Mouse (Mus musculus): ENCODE results near the gene Srgap2. TPM values are rescaled to one million over a fixed set of nuclear protein-coding genes. Genes with fewer than 3 reads are reported as not detected.

Gene Srgap2
- polyA plus RNA-seq, 1 experiment: 83.8 TPM

DNA sequence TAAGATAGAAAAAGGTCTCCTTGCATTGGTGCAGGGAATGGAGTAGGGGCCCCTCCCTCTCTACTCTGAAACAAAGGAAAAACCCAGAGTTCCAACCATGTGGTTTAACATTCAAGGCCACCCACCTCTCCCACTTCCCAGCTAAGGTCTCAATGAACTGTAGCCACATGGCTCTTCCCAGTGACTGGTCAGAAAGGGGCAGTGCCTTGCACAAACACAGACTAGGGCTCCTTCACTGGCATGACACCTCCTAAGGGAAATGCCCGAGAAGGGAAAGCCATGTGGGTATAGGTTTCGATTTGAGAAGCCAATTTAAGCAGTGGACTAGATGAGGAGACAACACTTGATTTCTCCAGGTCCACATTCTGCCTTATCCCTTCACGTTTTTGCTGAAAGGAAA is 3.4 kb downstream of the Srgap2 start:
- H3K27ac ChIP-seq (ENCODE audit: insufficient read depth, low read length): no peak overlapping the region
- H3K9ac ChIP-seq (ENCODE audit: low read depth, poor library complexity, severe bottlenecking): no peak overlapping the region

DNA sequence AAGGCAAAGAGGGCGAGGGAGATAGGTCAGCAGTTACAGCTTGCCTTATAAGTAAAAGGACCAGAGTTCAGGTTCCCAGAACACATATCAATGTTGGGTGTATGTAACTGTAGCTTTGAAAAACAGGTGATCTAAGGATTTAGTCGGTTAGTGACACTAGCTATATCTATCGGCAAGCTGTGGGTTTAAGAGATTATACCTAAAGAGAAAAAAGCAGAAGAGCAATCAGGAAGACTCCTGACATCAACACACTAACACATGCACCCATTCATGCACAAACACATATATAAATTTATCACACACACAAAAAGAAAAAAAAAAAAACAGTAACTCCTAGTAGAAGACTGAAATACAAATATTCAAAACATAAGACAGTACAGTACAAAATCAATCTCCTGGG is 10.6 kb downstream of the Srgap2 start:
- Histone ChIP-seq H3K4me1 (ENCODE audit: control insufficient read depth, insufficient read depth, low read length) (peaks cover 1% of the 10 kb centered on the region), H3K27me3 (ENCODE audit: control insufficient read depth, insufficient read depth, low read length, poor library complexity, severe bottlenecking) (no peaks in the 10 kb centered on the region), H3K4me3 (ENCODE audit: low read depth, low read length) (no peak overlapping the region), H3K27ac (ENCODE audit: insufficient read depth, low read length) (no peak overlapping the region), H3K9ac (ENCODE audit: low read depth, poor library complexity, severe bottlenecking) (no peak overlapping the region), H3K36me3 (ENCODE audit: control insufficient read depth, insufficient read depth, low read length, poor library complexity, severe bottlenecking) (0 out of 2 replicates have a peak, but pooled peaks cover 2% of the 10 kb centered on the region), H3K9me3 (replicated peaks; ENCODE audit: control insufficient read depth, insufficient read depth, low read length, poor library complexity, severe bottlenecking) (no peaks in the 10 kb centered on the region)
- TF ChIP-seq CTCF (IDR thresholded peaks at IDR 0.05; ENCODE audit: low read depth, low read length) (no peak), EP300 (IDR thresholded peaks at IDR 0.05; ENCODE audit: insufficient read depth, low read depth, low read length) (no peak), POLR2A (IDR thresholded peaks at IDR 0.05; ENCODE audit: insufficient read depth, low read length) (no peak)

More for the DNA sequence above, 3.4 kb downstream of the Srgap2 start:
- Histone ChIP-seq H3K4me3 (ENCODE audit: low read depth, low read length) (no peak overlapping the region), H3K27me3 (ENCODE audit: control insufficient read depth, insufficient read depth, low read length, poor library complexity, severe bottlenecking) (no peaks in the 10 kb centered on the region), H3K36me3 (ENCODE audit: control insufficient read depth, insufficient read depth, low read length, poor library complexity, severe bottlenecking) (peaks cover 2% of the 10 kb centered on the region; the same call in 1 of the 2 replicates), H3K4me1 (ENCODE audit: control insufficient read depth, insufficient read depth, low read length) (peaks cover 2% of the 10 kb centered on the region), H3K9me3 (replicated peaks; ENCODE audit: control insufficient read depth, insufficient read depth, low read length, poor library complexity, severe bottlenecking) (no peaks in the 10 kb centered on the region)
- TF ChIP-seq POLR2A (IDR thresholded peaks at IDR 0.05; ENCODE audit: insufficient read depth, low read length) (no peak), EP300 (IDR thresholded peaks at IDR 0.05; ENCODE audit: insufficient read depth, low read depth, low read length) (no peak), CTCF (IDR thresholded peaks at IDR 0.05; ENCODE audit: low read depth, low read length) (no peak)

DNA sequence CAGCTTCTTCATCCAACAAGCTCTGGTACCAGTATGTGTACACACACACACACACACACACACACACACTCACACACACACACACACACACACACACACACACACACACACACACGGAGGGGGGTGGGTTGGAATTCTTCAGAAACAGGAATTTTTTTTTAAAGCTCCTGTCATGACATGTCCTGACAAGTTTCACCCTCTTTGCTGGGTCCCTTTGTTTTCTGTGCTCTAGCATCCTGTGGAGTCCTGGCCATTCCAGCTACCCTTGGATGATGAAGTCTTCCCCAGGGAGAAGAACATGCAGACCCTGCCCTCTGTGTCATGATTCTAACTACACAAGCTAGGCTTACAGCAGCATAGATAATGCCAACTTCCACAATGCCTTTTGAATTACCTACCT is 13.0 kb downstream of the Srgap2 start:
- H3K9ac ChIP-seq (ENCODE audit: low read depth, poor library complexity, severe bottlenecking): no peak overlapping the region
- no peak for TF ChIP-seq POLR2A (IDR thresholded peaks at IDR 0.05; ENCODE audit: insufficient read depth, low read length)
- TF ChIP-seq EP300 (IDR thresholded peaks at IDR 0.05; ENCODE audit: insufficient read depth, low read depth, low read length): 0 out of 2 replicates have a peak, but pooled peaks have one; percentile 26
- peaks cover 1% of the 10 kb centered on the region for H3K4me1 ChIP-seq (ENCODE audit: control insufficient read depth, insufficient read depth, low read length)
- no peak overlapping the region for H3K4me3 ChIP-seq (ENCODE audit: low read depth, low read length)
- no peaks in the 10 kb centered on the region for H3K9me3 ChIP-seq (replicated peaks; ENCODE audit: control insufficient read depth, insufficient read depth, low read length, poor library complexity, severe bottlenecking)
- 0 out of 2 replicates have a peak, but pooled peaks cover 2% of the 10 kb centered on the region for H3K36me3 ChIP-seq (ENCODE audit: control insufficient read depth, insufficient read depth, low read length, poor library complexity, severe bottlenecking)
- H3K27ac ChIP-seq (ENCODE audit: insufficient read depth, low read length): peak overlapping the region; percentile 76
- no peaks in the 10 kb centered on the region for H3K27me3 ChIP-seq (ENCODE audit: control insufficient read depth, insufficient read depth, low read length, poor library complexity, severe bottlenecking)

DNA sequence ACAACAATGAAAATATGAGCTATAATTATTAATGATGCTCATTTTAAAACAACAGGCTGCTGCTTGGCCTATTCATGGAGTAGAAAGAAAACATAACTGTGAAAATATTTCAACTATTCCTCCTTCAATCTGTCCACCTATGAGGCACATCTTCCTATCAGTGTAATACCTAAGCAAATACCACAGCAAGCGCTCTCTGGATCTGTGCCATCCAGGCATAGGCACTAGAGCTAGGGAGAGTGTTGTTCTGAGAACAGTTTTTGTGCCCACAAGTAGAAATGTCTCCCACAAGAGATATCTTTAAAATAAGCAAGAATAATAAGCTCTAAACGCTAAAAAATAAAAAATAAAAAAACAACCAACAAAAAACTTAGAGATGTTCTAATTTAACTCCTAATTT is 14.0 kb downstream of the Srgap2 start:
- no peak for TF ChIP-seq POLR2A (IDR thresholded peaks at IDR 0.05; ENCODE audit: insufficient read depth, low read length)
- no peak for TF ChIP-seq CTCF (IDR thresholded peaks at IDR 0.05; ENCODE audit: low read depth, low read length)
- no peak for TF ChIP-seq EP300 (IDR thresholded peaks at IDR 0.05; ENCODE audit: insufficient read depth, low read depth, low read length)
- no peaks in the 10 kb centered on the region for H3K36me3 ChIP-seq (ENCODE audit: control insufficient read depth, insufficient read depth, low read length, poor library complexity, severe bottlenecking)
- H3K27me3 ChIP-seq (ENCODE audit: control insufficient read depth, insufficient read depth, low read length, poor library complexity, severe bottlenecking): no peaks in the 10 kb centered on the region
- no peak overlapping the region for H3K27ac ChIP-seq (ENCODE audit: insufficient read depth, low read length)
- H3K4me1 ChIP-seq (ENCODE audit: control insufficient read depth, insufficient read depth, low read length): peaks cover 1% of the 10 kb centered on the region
- no peak overlapping the region for H3K4me3 ChIP-seq (ENCODE audit: low read depth, low read length)
- H3K9ac ChIP-seq (ENCODE audit: low read depth, poor library complexity, severe bottlenecking): peak overlapping the region; percentile 35; the same call in 1 of the 2 replicates
- no peaks in the 10 kb centered on the region for H3K9me3 ChIP-seq (replicated peaks; ENCODE audit: control insufficient read depth, insufficient read depth, low read length, poor library complexity, severe bottlenecking)

DNA sequence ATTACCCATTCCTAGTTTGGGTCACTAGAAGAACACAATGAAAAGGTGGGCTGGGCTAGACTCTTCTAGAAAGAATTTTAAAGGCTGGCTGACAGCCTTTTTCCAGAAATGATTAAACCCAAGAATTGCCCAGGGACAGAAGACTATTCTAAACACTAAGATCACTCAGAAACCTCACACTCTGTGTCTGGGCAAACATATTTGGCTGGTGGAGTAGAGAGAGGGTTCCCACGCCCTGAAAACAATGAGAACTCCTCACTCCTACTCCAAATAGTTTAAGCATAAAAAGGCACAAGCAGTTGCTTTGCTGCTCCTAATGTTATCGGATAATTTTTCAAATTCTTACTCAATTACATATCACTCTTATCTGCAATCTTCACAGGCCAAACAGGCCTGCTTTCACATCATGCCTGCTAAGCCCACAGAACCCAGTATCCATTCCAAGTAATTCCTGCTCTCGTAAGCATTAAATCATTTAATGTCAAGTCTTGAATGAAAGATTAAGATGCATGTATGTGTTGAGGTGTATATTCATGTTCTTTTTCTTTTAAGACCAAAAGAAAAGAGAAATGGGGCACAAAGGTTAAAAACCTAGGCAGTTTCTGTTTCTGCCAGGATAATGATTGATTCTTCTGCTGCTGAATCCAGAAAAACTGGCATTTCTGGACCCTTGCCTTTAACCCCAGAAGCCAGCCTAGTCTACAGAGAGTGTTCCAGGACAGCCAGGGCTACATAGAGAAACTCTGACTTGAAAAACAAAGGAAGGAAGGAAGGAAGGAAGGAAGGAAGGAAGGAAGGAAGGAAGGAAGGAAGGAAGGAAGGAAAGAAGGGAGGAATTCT is 15.3 kb downstream of the Srgap2 start:
- no peak for TF ChIP-seq CTCF (IDR thresholded peaks at IDR 0.05; ENCODE audit: low read depth, low read length)
- no peak for TF ChIP-seq EP300 (IDR thresholded peaks at IDR 0.05; ENCODE audit: insufficient read depth, low read depth, low read length)
- no peak for TF ChIP-seq POLR2A (IDR thresholded peaks at IDR 0.05; ENCODE audit: insufficient read depth, low read length)
- Histone ChIP-seq H3K27me3 (ENCODE audit: control insufficient read depth, insufficient read depth, low read length, poor library complexity, severe bottlenecking) (no peaks in the 10 kb centered on the region), H3K36me3 (ENCODE audit: control insufficient read depth, insufficient read depth, low read length, poor library complexity, severe bottlenecking) (no peaks in the 10 kb centered on the region)

DNA sequence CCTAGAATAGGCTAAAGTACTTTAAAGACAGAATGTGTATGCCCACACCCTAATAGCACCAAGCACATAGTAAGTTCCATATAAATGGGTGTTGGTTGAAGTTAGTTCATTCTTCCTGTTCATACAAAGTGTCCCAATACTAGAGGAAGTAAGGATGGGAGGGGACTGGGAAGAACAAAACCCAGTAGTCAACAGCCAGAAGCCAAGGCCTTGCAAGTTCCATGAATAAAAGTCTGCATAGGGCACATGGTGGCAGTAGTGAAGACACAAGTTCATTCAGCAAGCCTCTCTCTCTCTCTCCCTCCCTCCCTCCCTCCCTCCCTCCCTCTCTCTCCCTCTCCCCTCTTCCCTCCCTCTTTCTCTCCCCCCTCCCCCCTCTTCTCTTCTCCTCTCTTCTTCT is 16.0 kb downstream of the Srgap2 start:
- TF ChIP-seq POLR2A (IDR thresholded peaks at IDR 0.05; ENCODE audit: insufficient read depth, low read length) (no peak), EP300 (IDR thresholded peaks at IDR 0.05; ENCODE audit: insufficient read depth, low read depth, low read length) (no peak), CTCF (IDR thresholded peaks at IDR 0.05; ENCODE audit: low read depth, low read length) (no peak)
- Histone ChIP-seq H3K27me3 (ENCODE audit: control insufficient read depth, insufficient read depth, low read length, poor library complexity, severe bottlenecking) (no peaks in the 10 kb centered on the region), H3K9me3 (replicated peaks; ENCODE audit: control insufficient read depth, insufficient read depth, low read length, poor library complexity, severe bottlenecking) (no peaks in the 10 kb centered on the region), H3K4me1 (ENCODE audit: control insufficient read depth, insufficient read depth, low read length) (peaks cover 1% of the 10 kb centered on the region), H3K9ac (ENCODE audit: low read depth, poor library complexity, severe bottlenecking) (no peak overlapping the region), H3K27ac (ENCODE audit: insufficient read depth, low read length) (no peak overlapping the region), H3K36me3 (ENCODE audit: control insufficient read depth, insufficient read depth, low read length, poor library complexity, severe bottlenecking) (no peaks in the 10 kb centered on the region), H3K4me3 (ENCODE audit: low read depth, low read length) (no peak overlapping the region)

More for the DNA sequence above, 15.3 kb downstream of the Srgap2 start:
- H3K4me3 ChIP-seq (ENCODE audit: low read depth, low read length): no peak overlapping the region
- peaks cover 1% of the 10 kb centered on the region for H3K4me1 ChIP-seq (ENCODE audit: control insufficient read depth, insufficient read depth, low read length)
- no peak overlapping the region for H3K9ac ChIP-seq (ENCODE audit: low read depth, poor library complexity, severe bottlenecking)
- H3K27ac ChIP-seq (ENCODE audit: insufficient read depth, low read length): no peak overlapping the region
- no peaks in the 10 kb centered on the region for H3K9me3 ChIP-seq (replicated peaks; ENCODE audit: control insufficient read depth, insufficient read depth, low read length, poor library complexity, severe bottlenecking)

All from ES-Bruce4 (cell line).